Mouse (Mus musculus): Measurements from ENCODE around the gene Zfp362. TPM values are rescaled to one million over a fixed set of nuclear protein-coding genes. Genes with fewer than 3 reads are reported as not detected.

Zfp362 gene
- polyA plus RNA-seq, 1 experiment from 2014 or later: 44.7 TPM

DNA sequence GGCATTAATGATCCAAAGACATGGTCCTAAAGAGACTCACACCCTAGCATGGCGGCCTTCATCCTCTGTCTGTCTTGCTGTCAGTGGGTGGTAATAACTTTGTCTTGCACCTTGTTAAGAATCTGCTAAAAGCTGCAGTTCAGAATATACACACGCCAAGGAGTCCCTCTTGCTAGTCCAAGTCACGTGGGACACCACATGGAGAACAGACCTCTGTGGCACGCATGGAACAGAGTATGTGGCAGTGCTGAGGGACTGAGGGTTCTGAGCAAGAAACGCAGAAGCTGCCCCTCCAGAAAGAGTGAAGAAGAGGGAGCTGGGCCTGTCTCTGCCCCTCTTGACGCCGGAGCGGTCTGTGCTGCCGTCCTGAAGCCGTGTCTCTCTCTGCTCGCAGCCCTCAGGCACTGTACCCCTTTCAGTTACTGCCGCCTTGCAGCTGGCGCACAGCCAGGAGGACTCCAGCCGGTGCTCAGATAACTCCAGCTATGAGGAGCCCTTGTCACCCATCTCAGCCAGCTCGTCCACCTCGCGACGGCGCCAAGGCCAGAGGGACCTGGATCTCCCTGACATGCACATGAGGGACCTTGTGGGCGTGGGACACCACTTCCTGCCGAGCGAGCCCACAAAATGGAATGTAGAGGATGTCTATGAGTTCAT is 58.1 kb downstream of the Zfp362 start:
- Histone ChIP-seq H3K4me3 (ENCODE audit: low read depth, low read length) (no peak overlapping the region), H3K27ac (replicated peaks; ENCODE audit: low read depth, low read length) (no peak overlapping the region)

DNA sequence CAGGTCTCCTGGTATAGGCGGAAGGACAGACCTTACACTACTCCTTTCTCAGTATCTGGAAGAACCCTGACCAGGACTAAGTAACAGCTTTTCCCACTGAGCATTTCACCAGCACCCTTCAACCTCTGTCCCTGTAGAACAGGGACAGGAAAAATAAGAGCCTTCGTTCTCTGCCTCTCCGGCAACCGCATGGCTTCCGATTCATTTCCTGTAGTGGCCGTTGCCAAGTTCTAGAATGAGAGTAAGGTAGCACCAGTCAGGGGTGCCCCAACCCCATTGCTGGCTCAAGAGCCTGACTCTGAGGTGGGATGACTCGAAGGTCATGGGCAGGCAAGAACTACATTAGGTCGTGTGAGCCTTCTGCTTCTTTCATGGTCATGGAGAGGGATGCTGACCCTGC is 60.7 kb downstream of the Zfp362 start:
- no peak for ATAC-seq (ENCODE audit: insufficient number of reproducible peaks, low FRiP score, low TSS enrichment, low read depth)
- Histone ChIP-seq H3K27ac (replicated peaks; ENCODE audit: low read depth, low read length) (no peak overlapping the region), H3K4me3 (ENCODE audit: low read depth, low read length) (no peak overlapping the region), H3K9ac (ENCODE audit: low read length) (no peak overlapping the region), H3K36me3 (ENCODE audit: control insufficient read depth, insufficient read depth, low read length) (peaks cover 47% of the 10 kb centered on the region), H3K9me3 (ENCODE audit: control insufficient read depth, low read length) (no peaks in the 10 kb centered on the region), H3K27me3 (ENCODE audit: control insufficient read depth, insufficient read depth, low read length) (no peaks in the 10 kb centered on the region), H3K4me2 (ENCODE audit: low read depth, severe bottlenecking) (no peak overlapping the region), H3K4me1 (ENCODE audit: control insufficient read depth, insufficient read depth, low read length) (no peaks in the 10 kb centered on the region)
- 95% methylated on average over 8 of the region's 8 CpGs for WGBS
- DNase-seq (ENCODE audit: low spot score): no peak

More for the DNA sequence above, 58.1 kb downstream of the Zfp362 start:
- DNase-seq (ENCODE audit: low spot score) (no peak), ATAC-seq (ENCODE audit: insufficient number of reproducible peaks, low FRiP score, low TSS enrichment, low read depth) (no peak)
- 93% methylated on average over 22 of the region's 22 CpGs for WGBS
- Histone ChIP-seq H3K9ac (ENCODE audit: low read length) (no peak overlapping the region), H3K4me2 (ENCODE audit: low read depth, severe bottlenecking) (no peak overlapping the region), H3K9me3 (ENCODE audit: control insufficient read depth, low read length) (no peaks in the 10 kb centered on the region), H3K36me3 (ENCODE audit: control insufficient read depth, insufficient read depth, low read length) (peaks cover 63% of the 10 kb centered on the region), H3K4me1 (ENCODE audit: control insufficient read depth, insufficient read depth, low read length) (no peaks in the 10 kb centered on the region), H3K27me3 (ENCODE audit: control insufficient read depth, insufficient read depth, low read length) (no peaks in the 10 kb centered on the region)

DNA sequence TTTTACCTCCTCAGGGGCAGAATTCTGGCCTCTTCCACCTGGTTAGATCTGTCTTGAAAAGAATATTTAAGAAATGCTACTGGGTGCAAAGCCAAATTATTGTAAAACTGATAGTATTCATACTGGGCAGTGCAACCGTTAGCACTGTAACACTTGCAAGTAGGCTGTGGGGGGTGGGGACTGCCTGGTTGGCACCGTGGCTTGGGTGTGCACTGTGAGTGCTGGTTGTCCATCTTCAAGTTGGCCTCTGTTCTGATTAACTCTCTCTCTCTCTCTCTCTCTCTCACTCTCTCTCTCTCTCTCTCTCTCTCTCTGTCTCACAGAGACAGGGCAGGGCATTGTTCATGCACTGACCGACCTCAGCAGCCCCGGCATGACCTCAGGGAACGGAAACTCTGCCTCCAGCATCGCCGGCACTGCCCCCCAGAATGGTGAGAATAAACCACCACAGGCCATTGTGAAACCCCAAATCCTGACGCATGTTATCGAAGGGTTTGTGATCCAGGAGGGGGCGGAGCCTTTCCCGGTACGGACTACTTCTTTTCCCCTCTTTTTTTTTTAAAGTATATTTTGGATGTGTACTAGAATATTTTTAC is 62.7 kb downstream of the Zfp362 start:
- no peaks in the 10 kb centered on the region; the same call in 1 of the 2 replicates for H3K4me1 ChIP-seq (ENCODE audit: control insufficient read depth, insufficient read depth, low read length)
- no peak overlapping the region for H3K4me3 ChIP-seq (ENCODE audit: low read depth, low read length)
- peaks cover 35% of the 10 kb centered on the region for H3K36me3 ChIP-seq (ENCODE audit: control insufficient read depth, insufficient read depth, low read length)
- H3K27me3 ChIP-seq (ENCODE audit: control insufficient read depth, insufficient read depth, low read length): no peaks in the 10 kb centered on the region
- no peak for DNase-seq (ENCODE audit: low spot score)
- H3K27ac ChIP-seq (replicated peaks; ENCODE audit: low read depth, low read length): no peak overlapping the region
- ATAC-seq (ENCODE audit: insufficient number of reproducible peaks, low FRiP score, low TSS enrichment, low read depth): no peak
- WGBS: 81% methylated on average over 12 of the region's 12 CpGs
- H3K4me2 ChIP-seq (ENCODE audit: low read depth, severe bottlenecking): no peak overlapping the region
- H3K9ac ChIP-seq (ENCODE audit: low read length): no peak overlapping the region
- no peaks in the 10 kb centered on the region for H3K9me3 ChIP-seq (ENCODE audit: control insufficient read depth, low read length)

DNA sequence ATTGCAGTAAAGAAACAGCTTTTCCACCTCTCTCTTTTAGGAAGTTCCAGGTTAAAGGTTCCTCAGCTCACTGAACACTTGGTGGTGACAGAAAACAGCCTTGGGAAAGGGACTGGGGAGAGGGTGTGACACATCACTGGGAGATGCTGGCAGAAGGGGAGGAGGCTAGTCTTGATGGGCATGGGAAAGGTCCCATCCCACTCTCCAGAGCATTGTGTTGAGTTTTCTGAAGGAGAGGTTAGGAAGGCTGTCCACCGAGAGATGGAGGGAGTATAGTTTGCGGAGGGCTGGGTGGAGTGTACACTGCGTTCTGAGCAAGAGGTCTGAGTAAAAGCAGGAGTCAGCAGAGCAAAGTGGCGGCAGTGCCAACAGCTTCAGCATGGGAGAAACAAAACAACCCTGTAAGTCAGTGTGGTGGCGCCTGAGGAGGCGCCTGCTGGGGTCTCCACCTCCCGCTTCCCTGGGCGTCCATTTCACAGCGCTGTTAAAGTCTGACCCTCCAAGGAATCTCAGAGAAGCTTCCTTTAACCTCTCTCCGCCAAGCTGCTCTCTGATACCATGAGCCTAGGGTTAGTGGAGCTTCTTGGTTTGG is 63.4 kb downstream of the Zfp362 start:
- Histone ChIP-seq H3K9ac (ENCODE audit: low read length) (no peak overlapping the region), H3K27me3 (ENCODE audit: control insufficient read depth, insufficient read depth, low read length) (no peaks in the 10 kb centered on the region), H3K36me3 (ENCODE audit: control insufficient read depth, insufficient read depth, low read length) (peaks cover 31% of the 10 kb centered on the region), H3K4me3 (ENCODE audit: low read depth, low read length) (no peak overlapping the region), H3K4me2 (ENCODE audit: low read depth, severe bottlenecking) (no peak overlapping the region), H3K27ac (replicated peaks; ENCODE audit: low read depth, low read length) (no peak overlapping the region), H3K9me3 (ENCODE audit: control insufficient read depth, low read length) (no peaks in the 10 kb centered on the region), H3K4me1 (ENCODE audit: control insufficient read depth, insufficient read depth, low read length) (no peaks in the 10 kb centered on the region; the same call in 1 of the 2 replicates)
- WGBS: 75% methylated on average over 10 of the region's 10 CpGs
- DNase-seq (ENCODE audit: low spot score): no peak
- ATAC-seq (ENCODE audit: insufficient number of reproducible peaks, low FRiP score, low TSS enrichment, low read depth): no peak

DNA sequence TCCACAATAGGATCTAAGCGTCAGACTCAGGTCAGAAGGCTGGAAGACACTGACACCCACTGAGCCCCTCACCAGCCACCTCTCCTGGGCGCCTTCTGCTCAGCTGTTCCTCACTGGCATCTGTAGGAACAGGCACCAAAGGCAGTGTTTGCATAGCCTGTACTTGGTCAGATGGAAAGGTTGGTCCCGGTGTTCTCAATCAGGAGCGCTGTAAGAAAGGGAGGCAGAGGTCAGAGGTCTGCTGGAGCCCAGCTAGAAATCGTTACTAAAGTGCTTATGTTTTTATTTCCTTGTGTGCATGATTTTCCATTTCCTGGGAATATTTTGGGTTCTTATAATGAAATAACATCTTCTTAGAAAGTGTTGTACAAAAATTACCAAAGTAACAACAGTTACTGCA is 63.9 kb downstream of the Zfp362 start:
- DNase-seq (ENCODE audit: low spot score) (no peak), ATAC-seq (ENCODE audit: insufficient number of reproducible peaks, low FRiP score, low TSS enrichment, low read depth) (no peak)
- no peaks in the 10 kb centered on the region for H3K9me3 ChIP-seq (ENCODE audit: control insufficient read depth, low read length)
- no peaks in the 10 kb centered on the region for H3K27me3 ChIP-seq (ENCODE audit: control insufficient read depth, insufficient read depth, low read length)
- peaks cover 25% of the 10 kb centered on the region for H3K36me3 ChIP-seq (ENCODE audit: control insufficient read depth, insufficient read depth, low read length)
- H3K4me2 ChIP-seq (ENCODE audit: low read depth, severe bottlenecking): no peak overlapping the region
- peaks cover 5% of the 10 kb centered on the region for H3K4me1 ChIP-seq (ENCODE audit: control insufficient read depth, insufficient read depth, low read length)
- no peak overlapping the region for H3K9ac ChIP-seq (ENCODE audit: low read length)
- WGBS: 66% methylated on average over 5 of the region's 5 CpGs
- no peak overlapping the region for H3K27ac ChIP-seq (replicated peaks; ENCODE audit: low read depth, low read length)
- H3K4me3 ChIP-seq (ENCODE audit: low read depth, low read length): no peak overlapping the region

DNA sequence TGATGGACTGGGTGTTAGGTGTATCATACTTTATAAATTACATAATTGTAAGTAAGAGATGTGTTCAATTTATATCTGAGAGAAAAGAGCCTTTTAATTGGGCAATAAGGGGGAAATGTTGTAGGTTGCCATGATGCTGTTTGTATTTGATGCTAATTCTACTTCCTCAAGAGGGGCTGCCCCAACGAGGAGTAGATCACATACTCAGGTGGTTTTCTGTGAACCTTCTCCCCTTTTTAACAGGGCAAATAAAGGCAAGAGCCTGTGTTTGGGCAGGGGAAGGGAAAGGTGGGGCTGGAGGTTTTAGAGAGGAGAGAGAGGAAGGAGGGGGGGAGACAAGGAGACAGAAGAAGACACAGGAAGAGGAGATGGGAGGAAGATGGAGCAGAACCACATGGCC is 65.0 kb downstream of the Zfp362 start:
- H3K4me2 ChIP-seq (ENCODE audit: low read depth, severe bottlenecking): no peak overlapping the region
- no peaks in the 10 kb centered on the region for H3K9me3 ChIP-seq (ENCODE audit: control insufficient read depth, low read length)
- no peaks in the 10 kb centered on the region for H3K27me3 ChIP-seq (ENCODE audit: control insufficient read depth, insufficient read depth, low read length)
- no peak for DNase-seq (ENCODE audit: low spot score)
- WGBS: 79% methylated on average over 1 of the region's 1 CpGs
- no peak overlapping the region for H3K9ac ChIP-seq (ENCODE audit: low read length)
- H3K27ac ChIP-seq (replicated peaks; ENCODE audit: low read depth, low read length): no peak overlapping the region
- no peak overlapping the region for H3K4me3 ChIP-seq (ENCODE audit: low read depth, low read length)
- peaks cover 16% of the 10 kb centered on the region; the same call in 1 of the 2 replicates for H3K36me3 ChIP-seq (ENCODE audit: control insufficient read depth, insufficient read depth, low read length)
- no peak for ATAC-seq (ENCODE audit: insufficient number of reproducible peaks, low FRiP score, low TSS enrichment, low read depth)
- H3K4me1 ChIP-seq (ENCODE audit: control insufficient read depth, insufficient read depth, low read length): peaks cover 8% of the 10 kb centered on the region

DNA sequence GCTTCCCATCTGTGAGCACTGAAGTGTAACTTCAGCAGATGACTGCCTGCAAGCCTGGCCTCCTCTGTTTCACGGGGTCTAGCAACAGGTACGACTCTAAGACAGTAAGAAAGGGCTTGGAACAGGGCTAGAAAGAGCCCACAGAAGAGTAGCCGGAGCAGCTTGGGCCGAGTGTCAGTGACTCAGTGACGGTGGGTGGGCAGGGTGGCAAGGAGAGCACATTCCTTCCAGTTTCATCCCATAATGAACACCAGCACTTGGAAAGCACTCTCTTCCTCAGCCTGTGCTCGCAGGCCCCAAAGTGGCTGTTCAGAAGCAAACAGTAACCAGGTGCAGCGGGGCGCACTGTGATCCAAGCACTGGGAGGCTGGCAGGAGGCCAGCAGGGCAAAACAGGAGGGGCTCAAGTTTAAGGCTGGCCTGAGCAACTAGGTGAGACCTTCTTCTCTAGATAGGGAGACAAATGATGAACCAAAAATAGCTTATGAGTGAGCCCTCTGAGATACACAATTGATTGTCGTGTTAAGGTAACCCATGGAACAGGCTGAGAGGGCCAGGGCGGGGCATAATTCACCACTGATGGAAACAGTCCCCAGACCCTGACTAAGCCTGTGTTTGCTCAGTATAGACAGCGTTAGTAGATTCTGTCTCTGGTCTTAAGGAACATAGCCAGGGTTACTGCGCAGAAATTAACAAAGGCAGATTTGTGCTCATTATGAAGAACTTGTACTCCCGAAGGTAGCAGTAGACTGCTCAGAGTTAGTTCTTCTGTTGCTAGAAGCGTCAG is 67.8 kb downstream of the Zfp362 start:
- peaks cover 3% of the 10 kb centered on the region; the same call in 1 of the 2 replicates for H3K36me3 ChIP-seq (ENCODE audit: control insufficient read depth, insufficient read depth, low read length)
- no peak overlapping the region for H3K9ac ChIP-seq (ENCODE audit: low read length)
- H3K27me3 ChIP-seq (ENCODE audit: control insufficient read depth, insufficient read depth, low read length): no peaks in the 10 kb centered on the region
- no peaks in the 10 kb centered on the region for H3K9me3 ChIP-seq (ENCODE audit: control insufficient read depth, low read length)
- H3K27ac ChIP-seq (replicated peaks; ENCODE audit: low read depth, low read length): peak overlapping the region; percentile 42
- H3K4me3 ChIP-seq (ENCODE audit: low read depth, low read length): no peak overlapping the region
- 83% methylated on average over 14 of the region's 14 CpGs for WGBS
- DNase-seq (ENCODE audit: low spot score) (no peak), ATAC-seq (ENCODE audit: insufficient number of reproducible peaks, low FRiP score, low TSS enrichment, low read depth) (no peak)
- H3K4me1 ChIP-seq (ENCODE audit: control insufficient read depth, insufficient read depth, low read length): peaks cover 29% of the 10 kb centered on the region
- H3K4me2 ChIP-seq (ENCODE audit: low read depth, severe bottlenecking): no peak overlapping the region

DNA sequence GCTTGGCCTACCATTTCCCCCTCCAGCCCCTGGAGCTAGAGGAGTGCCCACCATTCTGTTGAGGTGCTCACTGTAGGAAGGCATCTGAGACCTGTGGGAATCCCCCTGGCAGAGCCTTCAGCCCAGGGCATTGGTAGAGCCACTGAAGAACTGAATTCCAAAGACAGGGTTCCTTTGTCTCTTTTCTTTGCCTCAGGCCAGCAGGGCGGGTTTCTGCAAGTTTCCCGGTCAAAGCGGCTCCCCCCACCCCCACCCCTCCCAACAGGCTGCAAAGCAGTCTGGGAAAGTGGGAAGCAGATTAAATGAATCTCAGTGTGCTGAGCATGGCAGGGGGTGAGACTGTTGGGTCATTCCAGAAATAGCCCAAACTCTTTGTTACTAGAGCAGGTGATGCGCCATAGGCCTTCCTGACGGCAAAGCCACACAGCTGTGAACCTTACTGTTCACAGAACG is 68.7 kb downstream of the Zfp362 start:
- Histone ChIP-seq H3K36me3 (ENCODE audit: control insufficient read depth, insufficient read depth, low read length) (peaks cover 3% of the 10 kb centered on the region; the same call in 1 of the 2 replicates), H3K4me1 (ENCODE audit: control insufficient read depth, insufficient read depth, low read length) (peaks cover 29% of the 10 kb centered on the region), H3K9ac (ENCODE audit: low read length) (0 out of 2 replicates have a peak overlapping the region, but pooled peaks have one; percentile 22), H3K9me3 (ENCODE audit: control insufficient read depth, low read length) (no peaks in the 10 kb centered on the region), H3K27ac (replicated peaks; ENCODE audit: low read depth, low read length) (peak overlapping the region; percentile 80; the same call in 1 of the 2 replicates), H3K4me3 (ENCODE audit: low read depth, low read length) (no peak overlapping the region), H3K4me2 (ENCODE audit: low read depth, severe bottlenecking) (no peak overlapping the region), H3K27me3 (ENCODE audit: control insufficient read depth, insufficient read depth, low read length) (no peaks in the 10 kb centered on the region)
- ATAC-seq (ENCODE audit: insufficient number of reproducible peaks, low FRiP score, low TSS enrichment, low read depth) (no peak), DNase-seq (ENCODE audit: low spot score) (no peak)
- 62% methylated on average over 6 of the region's 6 CpGs for WGBS

All from limb, embryonic 11.5 days (tissue).